Mouse (Mus musculus): ENCODE measurements around the gene Polr2f.

DNA sequence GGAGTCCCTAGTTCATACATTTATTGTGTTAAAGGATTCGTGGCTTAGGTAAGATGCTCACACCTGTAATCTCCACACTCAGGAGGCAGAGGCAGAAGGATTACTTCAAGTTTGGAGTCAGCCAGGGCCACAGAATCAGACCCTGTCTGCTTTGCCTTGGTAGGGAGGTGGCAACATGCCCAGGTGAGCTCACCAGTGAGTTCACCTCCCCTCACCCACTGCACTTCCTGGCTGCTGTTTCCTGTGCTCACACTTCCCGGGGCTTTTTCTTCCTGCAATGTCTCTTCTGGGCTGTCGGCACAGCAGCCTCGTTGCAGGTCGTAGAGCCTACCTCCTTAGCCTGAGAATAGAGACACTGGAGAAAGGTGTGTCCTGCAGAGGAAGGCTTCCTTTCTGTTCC lies 25.5 kb upstream of the Polr2f start:
- TF ChIP-seq CTCF (IDR thresholded peaks at IDR 0.05 in 2 of 3, conservative IDR thresholded peaks at IDR 0.05 in 1 of 3; ENCODE audit: control insufficient read depth in 1 of 3, insufficient read depth in 1 of 3, low read depth in 2 of 3, low read length in 3 of 3, poor library complexity in 1 of 3, severe bottlenecking in 1 of 3) (no peak), SIN3A (IDR thresholded peaks at IDR 0.05; ENCODE audit: low read length) (no peak), EP300 (IDR thresholded peaks at IDR 0.05; ENCODE audit: low read depth in 1 of 2, low read length in 2 of 2) (no peak), JUND (IDR thresholded peaks at IDR 0.05; ENCODE audit: low read depth, low read length) (no peak), POLR2A (IDR thresholded peaks at IDR 0.05; ENCODE audit: control insufficient read depth in 1 of 2, insufficient read depth in 1 of 2, low read depth in 1 of 2, low read length in 2 of 2, poor library complexity in 1 of 2) (no peak), ZMIZ1 (IDR thresholded peaks at IDR 0.05; ENCODE audit: low read depth, low read length) (no peak), CHD2 (IDR thresholded peaks at IDR 0.05; ENCODE audit: low read length) (no peak), USF2 (IDR thresholded peaks at IDR 0.05; ENCODE audit: borderline replicate concordance in 1 of 2, insufficient read depth in 1 of 2, low read depth in 1 of 2, low read length in 2 of 2) (no peak), MYB (IDR thresholded peaks at IDR 0.05; ENCODE audit: low read depth, low read length) (no peak), USF1 (IDR thresholded peaks at IDR 0.05; ENCODE audit: low read depth, low read length) (no peak)
